Mouse (Mus musculus): Measurements from ENCODE around the gene Itpkb.

Gene Itpkb

GRCm38 (mm10) chr1:180314641-180315040, 15.6 kb upstream of the Itpkb start:
- DNase-seq (ENCODE audit: low spot score in 2 of 2) = no peak

- no peak for DNase-seq (ENCODE audit: low spot score in 2 of 2)
Observed at GRCm38 (mm10) chr1:180315127-180315526, 15.2 kb upstream of the Itpkb start.

GRCm38 (mm10) chr1:180317450-180317849, 12.8 kb upstream of the Itpkb start:
- DNase-seq (ENCODE audit: low spot score in 2 of 2) = no peak

DNA sequence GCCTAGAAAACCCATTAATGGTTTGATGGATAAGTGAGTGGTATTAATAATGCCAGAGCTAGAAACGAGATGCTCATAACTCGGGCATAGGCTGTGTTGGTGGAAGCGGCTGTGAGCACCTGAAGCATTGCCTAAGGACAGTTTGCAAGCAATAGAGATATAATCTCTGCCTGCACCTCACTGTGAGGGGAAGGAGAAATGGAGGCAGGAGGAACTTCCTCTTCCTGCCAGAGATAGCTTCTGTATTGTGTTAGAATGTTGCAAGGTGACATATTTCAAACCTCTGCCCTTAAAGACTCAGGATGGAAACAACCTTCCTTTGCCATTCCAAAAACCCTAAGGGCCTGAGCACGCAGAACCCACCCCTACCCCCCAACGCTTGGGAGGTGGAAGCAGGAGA, 11.9 kb upstream of the Itpkb start:
- DNase-seq (ENCODE audit: low spot score in 2 of 2) = no peak

DNA sequence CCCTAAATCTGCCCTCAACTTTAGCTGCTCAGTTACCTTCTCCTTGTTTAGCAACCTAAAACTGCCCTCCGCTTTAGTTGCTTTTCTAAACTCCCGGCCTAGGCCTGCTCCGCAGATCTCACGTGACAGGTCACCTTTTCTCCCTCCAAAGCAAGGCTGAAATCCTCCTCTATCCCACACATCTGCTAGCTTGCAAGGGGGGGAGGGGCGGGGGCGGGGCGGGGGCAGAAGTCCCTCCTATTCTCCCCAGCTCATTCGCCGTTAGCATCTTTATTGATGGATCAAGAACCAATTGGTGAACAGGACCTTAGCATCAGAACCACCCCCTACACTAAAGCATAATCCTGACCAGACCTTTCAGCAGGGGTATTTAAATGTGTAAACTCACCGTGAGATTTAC, 10.4 kb upstream of the Itpkb start:
- DNase-seq (ENCODE audit: low spot score in 2 of 2) = no peak

DNA sequence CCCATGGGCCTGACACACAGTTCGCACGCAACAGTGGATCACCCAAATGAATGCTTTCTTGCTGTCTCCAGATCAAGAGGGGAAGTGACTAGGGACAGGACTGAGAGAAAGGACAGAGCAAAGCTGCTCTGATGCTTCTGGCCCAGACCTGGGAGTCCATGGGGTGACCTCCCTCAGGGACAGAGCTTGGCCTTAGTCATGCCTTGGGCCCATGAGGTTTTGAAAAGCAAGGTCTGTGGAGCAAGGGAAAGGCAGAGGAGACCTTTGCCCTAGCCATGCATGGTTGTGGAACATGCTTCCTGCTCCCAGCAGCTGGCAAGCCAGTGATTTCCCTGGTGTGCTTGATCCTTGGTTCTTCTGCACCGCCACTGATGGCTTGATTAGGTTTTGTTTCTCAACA, 7.4 kb upstream of the Itpkb start:
- DNase-seq (ENCODE audit: low spot score in 2 of 2) = no peak

GRCm38 (mm10) chr1:180323491-180323890, 6.8 kb upstream of the Itpkb start:
- DNase-seq (ENCODE audit: low spot score in 2 of 2) = no peak

- DNase-seq (ENCODE audit: low spot score in 2 of 2) = no peak
Observed at GRCm38 (mm10) chr1:180324271-180324670, 6.0 kb upstream of the Itpkb start.

DNA sequence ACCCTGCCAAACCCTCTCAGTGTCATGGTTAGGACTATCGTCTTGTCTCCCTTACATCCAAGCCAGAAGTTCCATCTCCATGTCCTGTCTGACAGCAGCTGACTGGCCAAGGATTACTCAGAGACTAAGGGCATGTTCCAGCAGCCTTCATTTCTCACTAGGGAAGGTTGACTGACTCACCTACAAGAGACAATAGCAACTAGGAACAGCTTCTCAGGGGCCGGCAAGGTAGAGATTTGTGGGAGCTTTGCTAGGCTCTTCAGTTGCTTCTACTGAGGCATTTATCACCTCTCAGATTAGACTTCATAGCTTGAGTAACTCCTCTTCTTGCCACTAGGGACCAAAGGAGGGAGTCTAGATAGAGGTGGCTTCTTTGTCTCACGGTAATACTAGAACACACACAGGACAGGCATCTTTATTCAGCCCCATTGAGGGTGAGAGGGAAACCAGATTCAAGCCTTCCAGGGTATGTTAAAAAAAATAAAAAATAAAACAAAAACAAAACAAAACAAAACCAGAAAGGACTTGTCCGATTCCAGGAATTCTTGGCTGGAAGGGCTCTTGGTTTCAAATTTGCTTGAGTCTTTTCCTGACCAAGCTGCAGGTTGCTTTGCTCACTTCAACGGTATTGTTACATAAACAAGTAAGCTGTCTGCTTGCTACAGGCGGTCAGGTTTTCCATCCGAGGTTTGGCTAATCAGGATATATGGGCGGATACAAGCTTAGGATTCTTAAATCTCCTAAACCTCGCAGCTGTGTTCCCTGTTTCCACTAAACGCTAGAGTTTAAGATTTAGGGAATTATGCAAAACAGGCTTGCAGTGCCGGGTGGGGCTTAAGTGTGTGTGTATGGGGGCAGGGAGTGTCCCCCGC, 1.3 kb upstream of the Itpkb start:
- no peak for DNase-seq (ENCODE audit: low spot score in 2 of 2)

DNA sequence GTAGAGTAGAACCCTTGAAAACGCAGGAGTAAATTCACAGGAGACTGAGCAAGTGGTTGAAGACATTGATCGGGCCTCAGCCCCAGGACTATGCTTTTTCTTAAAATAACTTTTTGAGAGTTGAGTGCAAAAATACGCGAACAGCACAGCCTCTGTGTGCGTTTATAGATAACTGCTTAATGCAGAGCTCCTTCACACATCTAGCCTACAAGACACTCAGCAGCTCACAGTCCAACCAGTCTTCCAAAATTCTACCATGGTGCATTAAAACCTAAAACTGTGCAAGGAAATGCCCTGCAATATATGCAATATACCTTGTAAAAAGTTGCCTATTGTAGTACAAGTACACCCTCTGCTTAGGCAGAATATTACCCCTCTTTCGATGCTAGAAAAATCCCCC, 579 bp upstream of the Itpkb start:
- no peak for DNase-seq (ENCODE audit: low spot score in 2 of 2)

DNA sequence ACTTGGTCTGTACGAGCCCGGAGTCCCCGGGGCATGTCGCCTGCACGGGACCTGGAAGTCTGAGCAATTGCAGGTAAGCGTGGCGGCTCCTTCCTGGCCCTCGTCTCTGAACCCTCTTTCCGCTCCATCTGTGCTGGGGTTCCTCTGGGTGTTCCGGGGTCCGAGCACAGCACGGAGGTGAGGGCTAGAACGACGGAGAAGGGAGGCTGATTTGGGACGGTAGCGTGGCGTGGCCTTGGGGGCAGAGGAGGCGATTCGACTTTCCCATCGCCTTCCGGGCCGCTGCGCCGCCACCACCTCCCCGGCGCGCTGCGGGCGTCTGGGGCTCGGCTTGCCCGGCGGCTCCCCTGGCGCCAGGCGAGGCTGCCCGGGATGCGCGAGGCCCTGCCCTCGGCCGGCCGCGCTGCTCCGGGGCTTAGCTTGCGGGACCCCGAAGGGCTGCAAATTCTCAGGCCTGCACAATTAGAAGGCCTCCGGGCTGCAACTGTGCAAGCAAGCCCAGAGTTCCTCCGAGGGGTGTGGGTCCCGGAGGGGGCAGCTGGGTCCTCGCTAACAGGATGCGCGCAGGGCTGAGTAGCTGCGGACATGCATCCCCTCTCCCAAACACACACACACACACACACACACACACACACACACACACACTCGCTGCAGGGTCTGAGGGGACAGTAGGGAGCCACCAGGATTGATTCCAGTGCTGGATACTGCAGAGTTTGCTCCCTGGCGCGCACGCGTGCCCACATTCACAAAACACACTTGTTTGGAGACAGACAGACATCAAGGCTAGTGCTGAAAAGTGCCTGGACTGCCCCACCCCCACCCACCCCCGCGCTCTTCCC, 641 bp downstream of the Itpkb start:
- no peak for DNase-seq (ENCODE audit: low spot score in 2 of 2)

- DNase-seq (ENCODE audit: low spot score in 2 of 2) = no peak
Observed at GRCm38 (mm10) chr1:180331546-180332075, 1.3 kb downstream of the Itpkb start.

DNA sequence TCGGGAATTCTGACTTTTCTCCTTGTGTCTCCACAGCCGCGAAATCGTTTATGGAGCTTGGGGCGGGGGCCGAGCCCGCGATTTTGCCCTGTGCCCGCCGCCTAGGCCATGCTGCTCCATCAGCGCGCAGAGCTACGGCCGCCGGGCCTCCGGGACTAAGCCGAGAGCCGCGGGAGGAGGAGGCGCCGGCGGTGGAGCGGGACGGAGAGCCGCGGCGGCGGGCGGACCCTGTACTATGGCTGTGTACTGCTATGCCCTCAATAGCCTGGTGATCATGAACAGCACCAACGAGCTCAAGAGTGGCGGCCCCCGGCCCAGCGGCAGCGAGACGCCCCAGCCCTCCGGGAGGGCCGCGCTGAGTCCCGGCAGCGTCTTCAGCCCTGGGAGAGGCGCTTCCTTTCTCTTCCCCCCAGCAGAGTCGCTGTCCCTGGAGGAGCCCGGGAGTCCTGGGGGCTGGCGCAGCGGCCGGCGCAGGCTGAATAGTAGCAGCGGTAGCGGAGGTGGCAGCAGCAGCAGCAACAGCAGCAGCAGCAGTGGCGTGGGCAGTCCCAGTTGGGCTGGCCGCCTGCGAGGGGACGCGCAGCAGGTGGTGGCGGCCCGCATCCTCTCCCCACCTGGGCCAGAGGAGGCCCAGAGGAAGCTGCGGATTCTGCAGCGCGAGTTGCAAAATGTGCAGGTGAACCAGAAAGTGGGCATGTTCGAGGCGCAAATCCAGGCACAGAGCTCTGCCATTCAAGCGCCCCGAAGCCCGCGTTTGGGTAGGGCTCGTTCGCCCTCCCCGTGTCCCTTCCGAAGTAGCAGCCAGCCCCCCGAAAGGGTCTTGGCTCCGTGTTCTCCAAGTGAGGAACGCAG, 2.0 kb downstream of the Itpkb start:
- no peak for DNase-seq (ENCODE audit: low spot score in 2 of 2)

GRCm38 (mm10) chr1:180332928-180333440, 2.7 kb downstream of the Itpkb start:
- DNase-seq (ENCODE audit: low spot score in 2 of 2) = no peak

DNA sequence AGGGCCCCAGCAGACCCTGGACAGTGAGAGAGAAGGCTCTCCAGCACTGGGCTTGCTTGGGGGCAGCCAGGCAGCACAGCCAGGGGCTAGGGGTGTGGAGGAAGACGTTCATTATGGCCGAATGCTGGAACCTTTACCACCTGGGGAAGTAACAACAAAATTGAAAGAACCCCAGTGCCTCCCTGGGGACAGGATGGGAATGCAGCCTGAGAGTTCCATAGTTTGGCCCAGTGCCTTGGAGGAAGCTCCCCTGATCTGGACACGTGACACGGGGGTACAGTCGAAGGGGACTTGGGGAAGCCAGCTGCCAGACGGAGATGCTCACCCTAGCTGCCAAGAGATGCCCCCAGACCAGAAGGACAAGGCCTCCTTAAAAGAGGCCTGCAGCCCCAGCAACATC, 3.3 kb downstream of the Itpkb start:
- DNase-seq (ENCODE audit: low spot score in 2 of 2) = no peak

- DNase-seq (ENCODE audit: low spot score in 2 of 2) = no peak
Observed at GRCm38 (mm10) chr1:180334541-180334940, 4.3 kb downstream of the Itpkb start.

- DNase-seq (ENCODE audit: low spot score in 2 of 2) = no peak
Observed at GRCm38 (mm10) chr1:180335513-180336375, 5.5 kb downstream of the Itpkb start.

GRCm38 (mm10) chr1:180338358-180338757, 8.1 kb downstream of the Itpkb start:
- DNase-seq (ENCODE audit: low spot score in 2 of 2) = no peak

GRCm38 (mm10) chr1:180339143-180339542, 8.9 kb downstream of the Itpkb start:
- DNase-seq (ENCODE audit: low spot score in 2 of 2) = no peak

DNA sequence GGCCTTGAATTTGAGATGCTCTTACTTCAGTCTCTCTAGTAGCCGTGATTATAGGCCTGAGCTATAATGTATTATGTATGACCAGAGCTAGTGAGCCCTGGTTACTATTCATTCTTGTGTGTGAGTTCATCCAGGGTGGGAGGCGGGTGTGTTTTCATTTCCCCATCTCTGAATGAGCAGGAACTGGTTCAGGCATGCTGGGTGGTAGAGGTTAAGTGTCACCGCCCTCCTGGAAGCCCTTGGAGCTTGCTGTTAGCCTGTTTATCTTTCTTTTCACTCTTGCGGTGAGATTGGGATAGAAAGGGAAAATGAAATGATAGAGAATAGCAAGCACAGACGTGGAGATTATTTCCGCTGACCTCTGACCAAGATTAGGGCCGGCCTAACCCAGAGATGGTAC, 12.7 kb downstream of the Itpkb start:
- no peak for DNase-seq (ENCODE audit: low spot score in 2 of 2)
